Mouse (Mus musculus) liver, embryonic 15.5 days (tissue): ENCODE data around the gene Prdx1. TPM values are rescaled to one million over a fixed set of nuclear protein-coding genes. Genes with fewer than 3 reads are reported as not detected.
"Not testable (repeated sequence)": the region's sequence is repeated elsewhere in the genome, so short reads cannot be mapped to it uniquely, and the experiment has no call there.

ENCODE experiments used
- ATAC-seq: fragments of 200-750 bp; cut with Nextera tagmentation; 2 replicates; pipeline ENCODE4 v1.8.0; 2017; ENCODE audit warnings: moderate number of reproducible peaks, mild to moderate bottlenecking, moderate library complexity; ENCODE audit not compliant: insufficient read depth
- H3K27ac ChIP-seq: fragments of 300-500 bp; sonication (generic); replicated peaks from 2 replicates; pipeline ENCODE4 v1.5.1; 2015; ENCODE audit warnings: mild to moderate bottlenecking, inconsistent platforms
- H3K27me3 ChIP-seq: fragments of 300-500 bp; sonication (generic); 2 replicates; pipeline ENCODE4 v1.6.1; 2015; ENCODE audit warnings: mild to moderate bottlenecking, inconsistent platforms
- H3K36me3 ChIP-seq: fragments of 300-500 bp; sonication (generic); replicated peaks from 2 replicates; pipeline ENCODE4 v1.6.1; 2015; ENCODE audit warnings: moderate library complexity, mild to moderate bottlenecking, inconsistent platforms
- H3K4me1 ChIP-seq: fragments of 300-500 bp; sonication (generic); replicated peaks from 2 replicates; pipeline ENCODE4 v1.6.1; 2015; ENCODE audit warnings: inconsistent platforms
- H3K4me2 ChIP-seq: fragments of 300-500 bp; sonication (generic); 2 replicates; pipeline ENCODE4 v1.6.1; 2015; ENCODE audit warnings: moderate library complexity, mild to moderate bottlenecking, inconsistent platforms
- H3K4me3 ChIP-seq: fragments of 300-500 bp; sonication (generic); replicated peaks from 2 replicates; pipeline ENCODE4 v1.5.1; 2015; ENCODE audit warnings: mild to moderate bottlenecking, inconsistent platforms
- H3K9ac ChIP-seq: fragments of 300-500 bp; sonication (generic); 2 replicates; pipeline ENCODE4 v1.6.1; 2015; ENCODE audit warnings: moderate library complexity, mild to moderate bottlenecking, inconsistent platforms
- H3K9me3 ChIP-seq: fragments of 300-500 bp; sonication (generic); replicated peaks from 2 replicates; pipeline ENCODE4 v1.6.1; 2016; ENCODE audit warnings: inconsistent platforms
- WGBS: fragments of 180-500 bp; shearing (Covaris S2); methylation state at CpG from one replicate; pipeline ENCODE4 v1.1.7; 2015; ENCODE audit warnings: mixed read lengths; ENCODE audit not compliant: insufficient replicate concordance; 5-methylcytosine and 5-hydroxymethylcytosine counted together
- polyA plus RNA-seq: library from polyadenylated mRNA; unstranded; fragments of >200 nt; fragmentation: Nextera tagmentation; extraction: Ambion mirVana; gene quantifications from 2 replicates; pipeline ENCODE4 v1.2.1, GENCODE M21; 2015

Prdx1 gene
- polyA plus RNA-seq, 1 experiment from 2014 or later, result 937 TPM

DNA sequence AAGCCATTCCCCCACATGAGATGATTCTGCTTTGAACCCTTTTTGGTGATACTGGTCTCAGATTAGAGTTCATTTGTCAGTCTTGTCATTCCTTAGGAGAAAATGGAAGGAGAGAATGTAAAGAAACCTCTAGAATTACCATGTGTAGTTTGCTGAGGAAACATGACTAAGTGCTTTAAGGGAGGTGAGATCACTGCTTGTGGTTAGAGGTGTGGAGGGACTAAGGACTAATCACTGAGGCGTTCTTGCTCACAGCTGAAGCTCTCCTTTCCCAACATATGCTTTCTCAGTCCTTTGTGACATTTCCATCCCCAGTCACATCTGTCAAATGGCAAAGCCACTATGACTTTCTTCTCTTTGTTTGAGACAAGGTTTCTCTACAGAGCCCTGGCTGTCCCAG lies 7.5 kb upstream of the Prdx1 start:
- H3K36me3 ChIP-seq, result no peaks in the 10 kb centered on the region
- ATAC-seq, result no peak
- WGBS, result 13% methylated on average over 1 of the region's 1 CpGs

DNA sequence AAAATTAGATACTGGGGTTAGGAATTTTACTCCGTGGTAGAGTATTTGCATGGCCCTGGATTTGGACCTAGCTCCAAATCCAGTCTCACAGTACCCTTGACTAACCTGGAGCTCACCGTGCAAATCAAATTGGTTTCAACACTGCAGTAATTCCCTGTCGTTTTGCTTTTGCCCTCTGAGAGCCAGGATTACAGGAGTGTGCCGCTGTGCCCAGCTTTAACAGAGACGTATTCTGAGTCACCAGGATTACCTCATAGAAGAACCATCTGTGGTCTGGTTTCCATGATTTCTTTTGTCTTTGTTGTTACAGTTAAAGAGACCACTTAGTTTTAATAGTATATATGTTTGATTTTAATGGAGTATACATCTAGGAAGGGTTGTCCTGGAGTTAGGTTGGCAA lies 6.2 kb upstream of the Prdx1 start:
- Histone ChIP-seq H3K4me1 (peaks cover 14% of the 10 kb centered on the region), H3K36me3 (no peaks in the 10 kb centered on the region), H3K27ac (no peak overlapping the region), H3K4me3 (no peak overlapping the region), H3K9me3 (no peaks in the 10 kb centered on the region), H3K4me2 (no peak overlapping the region), H3K27me3 (peaks cover 5% of the 10 kb centered on the region; the same call in 1 of the 2 replicates), H3K9ac (no peak overlapping the region)
- ATAC-seq, result no peak
- WGBS, result 61% methylated on average over 5 of the region's 5 CpGs

More for the DNA sequence above, 7.5 kb upstream of the Prdx1 start:
- Histone ChIP-seq H3K27ac (no peak overlapping the region), H3K4me1 (peaks cover 11% of the 10 kb centered on the region), H3K4me2 (no peak overlapping the region), H3K9me3 (no peaks in the 10 kb centered on the region), H3K4me3 (no peak overlapping the region), H3K27me3 (peaks cover 5% of the 10 kb centered on the region; the same call in 1 of the 2 replicates), H3K9ac (no peak overlapping the region)

- H3K4me2 ChIP-seq, H3K4me3 ChIP-seq, H3K9ac ChIP-seq, H3K9me3 ChIP-seq, H3K27ac ChIP-seq, ATAC-seq, H3K36me3 ChIP-seq: not testable (repeated sequence)
- H3K27me3 ChIP-seq, result peaks cover 12% of the 10 kb centered on the region; the same call in 1 of the 2 replicates
- peaks cover 28% of the 10 kb centered on the region for H3K4me1 ChIP-seq
- WGBS, result 72% methylated on average over 4 of the region's 4 CpGs
Measured at GRCm38 (mm10) chr4:116680521-116680920, 4.8 kb upstream of the Prdx1 start.

- Histone ChIP-seq H3K4me1 (peaks cover 46% of the 10 kb centered on the region), H3K9me3 (no peaks in the 10 kb centered on the region), H3K4me2 (peak overlapping the region; percentile 23; the same call in 1 of the 2 replicates), H3K27ac (0 out of 2 replicates have a peak overlapping the region, but pooled peaks have one; percentile 14), H3K4me3 (no peak overlapping the region), H3K27me3 (peaks cover 7% of the 10 kb centered on the region; the same call in 1 of the 2 replicates), H3K9ac (no peak overlapping the region), H3K36me3 (peaks cover 14% of the 10 kb centered on the region)
- ATAC-seq, result no peak
- 24% methylated on average over 4 of the region's 4 CpGs for WGBS
Measured at GRCm38 (mm10) chr4:116683957-116684356, 1.4 kb upstream of the Prdx1 start.

DNA sequence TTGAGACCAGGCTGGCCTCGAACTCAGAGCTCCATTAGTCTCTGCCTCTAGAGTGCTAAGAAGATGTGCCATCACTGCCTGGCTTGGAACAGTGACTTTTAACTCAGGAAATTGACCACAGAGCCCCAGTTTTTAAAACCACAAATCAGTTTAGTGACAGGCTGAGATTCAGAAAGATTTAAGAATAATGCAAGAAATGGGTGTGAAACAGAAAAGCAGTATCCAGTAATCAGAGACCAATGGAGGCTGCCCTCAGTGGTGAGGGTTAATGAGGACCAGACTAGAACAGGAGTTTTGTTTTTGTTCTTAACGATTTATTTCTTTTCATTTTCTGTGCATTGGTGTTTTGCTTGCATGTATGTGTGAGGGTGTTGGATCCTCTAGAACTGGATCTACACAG lies 679 bp upstream of the Prdx1 start:
- 51% methylated on average over 2 of the region's 2 CpGs for WGBS
- no peak for ATAC-seq
- Histone ChIP-seq H3K27ac (peak overlapping the region; percentile 90), H3K36me3 (peaks cover 19% of the 10 kb centered on the region), H3K4me3 (peak overlapping the region; percentile 76), H3K27me3 (peaks cover 7% of the 10 kb centered on the region; the same call in 1 of the 2 replicates), H3K9me3 (no peaks in the 10 kb centered on the region), H3K4me1 (peaks cover 48% of the 10 kb centered on the region), H3K4me2 (peak overlapping the region; percentile 87), H3K9ac (no peak overlapping the region; the same call in 1 of the 2 replicates)

DNA sequence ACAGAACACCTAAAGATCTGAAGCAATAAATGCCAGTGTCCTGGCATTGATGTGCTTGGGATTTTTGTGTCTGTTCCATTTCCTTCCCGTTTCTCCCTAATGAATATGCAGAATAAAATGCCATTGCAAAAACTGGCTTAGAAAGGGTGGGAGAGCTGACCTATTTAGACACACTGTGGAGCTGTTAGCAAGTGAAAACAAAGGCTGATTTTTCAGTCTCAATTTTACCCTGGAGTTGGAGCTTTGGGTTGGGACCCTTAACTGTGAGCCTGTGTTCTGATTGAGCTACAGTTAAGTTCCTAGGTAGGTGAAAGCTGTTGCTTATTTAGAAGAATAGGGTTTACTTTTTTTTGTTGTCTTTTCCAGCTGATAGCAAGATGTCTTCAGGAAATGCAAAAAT lies 1.7 kb downstream of the Prdx1 start:
- no peak for ATAC-seq
- no peak overlapping the region for H3K27ac ChIP-seq
- H3K36me3 ChIP-seq, result peaks cover 38% of the 10 kb centered on the region
- peaks cover 52% of the 10 kb centered on the region for H3K4me1 ChIP-seq
- H3K4me3 ChIP-seq, result peak overlapping the region; percentile 76
- H3K9me3 ChIP-seq, result no peaks in the 10 kb centered on the region
- H3K9ac ChIP-seq, result no peak overlapping the region; the same call in 1 of the 2 replicates
- 24% methylated on average over 1 of the region's 1 CpGs for WGBS
- peak overlapping the region; percentile 87 for H3K4me2 ChIP-seq
- H3K27me3 ChIP-seq, result peaks cover 7% of the 10 kb centered on the region; the same call in 1 of the 2 replicates

DNA sequence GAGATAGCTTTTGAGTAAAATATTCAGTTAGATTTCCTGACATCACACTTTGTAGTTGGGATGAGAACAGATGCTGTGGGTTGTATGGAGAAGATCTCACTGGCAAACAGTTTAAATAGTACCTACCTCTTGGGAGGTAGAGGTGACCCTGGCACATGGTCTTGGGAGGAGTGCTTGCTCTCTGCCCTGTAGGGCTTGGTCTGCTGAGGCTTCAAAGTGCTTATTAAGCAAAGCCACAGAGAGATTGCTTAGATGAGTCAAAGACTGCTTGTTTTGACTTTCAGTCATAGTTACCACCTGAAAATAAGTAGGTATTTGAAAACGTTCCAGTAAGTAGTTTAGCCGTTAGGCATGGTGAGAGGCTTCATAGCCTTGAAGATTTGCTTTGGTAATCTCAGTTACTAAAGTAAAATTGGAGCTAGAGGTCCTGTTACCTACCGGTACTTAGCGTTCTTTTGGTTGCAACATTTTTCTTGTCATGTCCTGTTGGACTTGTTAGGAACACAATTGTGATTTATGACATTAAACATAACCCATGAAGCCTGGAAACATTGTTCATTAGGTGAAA lies 4.0 kb downstream of the Prdx1 start:
- no peak overlapping the region for H3K4me3 ChIP-seq
- no peaks in the 10 kb centered on the region for H3K9me3 ChIP-seq
- H3K4me1 ChIP-seq, result peaks cover 35% of the 10 kb centered on the region
- ATAC-seq, result no peak
- peaks cover 61% of the 10 kb centered on the region for H3K36me3 ChIP-seq
- H3K27me3 ChIP-seq, result peaks cover 7% of the 10 kb centered on the region; the same call in 1 of the 2 replicates
- no peak overlapping the region for H3K9ac ChIP-seq
- H3K27ac ChIP-seq, result no peak overlapping the region
- 87% methylated on average over 4 of the region's 4 CpGs for WGBS
- no peak overlapping the region for H3K4me2 ChIP-seq

GRCm38 (mm10) chr4:116692146-116692545 lies 6.8 kb downstream of the Prdx1 start:
- Histone ChIP-seq H3K9me3 (no peaks in the 10 kb centered on the region), H3K27me3 (no peaks in the 10 kb centered on the region), H3K4me1 (peaks cover 9% of the 10 kb centered on the region), H3K9ac (no peak overlapping the region), H3K4me2 (no peak overlapping the region), H3K4me3 (no peak overlapping the region), H3K27ac (no peak overlapping the region), H3K36me3 (peaks cover 86% of the 10 kb centered on the region)
- ATAC-seq, result no peak
- 69% methylated on average over 2 of the region's 2 CpGs for WGBS

DNA sequence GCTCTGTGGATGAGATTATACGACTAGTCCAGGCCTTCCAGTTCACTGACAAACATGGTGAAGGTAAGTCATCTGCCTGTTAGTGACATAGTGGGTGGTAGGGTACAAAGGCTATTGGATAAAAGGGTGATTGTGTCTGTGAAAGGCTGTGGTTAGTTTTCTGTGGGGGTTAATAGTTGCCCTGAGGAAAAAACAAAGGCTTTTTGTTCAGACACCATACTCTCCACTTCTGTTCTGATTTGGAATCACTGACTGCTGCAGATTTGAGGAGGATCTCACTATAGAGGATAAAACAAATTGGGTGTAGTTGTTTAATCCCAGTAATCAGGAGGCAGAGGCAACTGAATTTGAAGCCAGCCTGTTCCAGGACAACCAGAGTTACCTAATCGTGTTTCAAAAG lies 8.4 kb downstream of the Prdx1 start:
- Histone ChIP-seq H3K9ac (no peak overlapping the region), H3K27me3 (no peaks in the 10 kb centered on the region), H3K9me3 (no peaks in the 10 kb centered on the region), H3K27ac (no peak overlapping the region), H3K4me2 (no peak overlapping the region), H3K4me1 (peaks cover 15% of the 10 kb centered on the region), H3K4me3 (no peak overlapping the region), H3K36me3 (peaks cover 86% of the 10 kb centered on the region)
- ATAC-seq, result no peak
- 71% methylated on average over 2 of the region's 2 CpGs for WGBS

GRCm38 (mm10) chr4:116698693-116699342 lies 13.5 kb downstream of the Prdx1 start:
- Histone ChIP-seq H3K27me3 (no peaks in the 10 kb centered on the region), H3K9ac (no peak overlapping the region), H3K9me3 (no peaks in the 10 kb centered on the region), H3K4me3 (no peak overlapping the region), H3K36me3 (peaks cover 68% of the 10 kb centered on the region), H3K4me1 (0 out of 2 replicates have a peak, but pooled peaks cover 11% of the 10 kb centered on the region), H3K4me2 (no peak overlapping the region), H3K27ac (no peak overlapping the region)
- 43% methylated on average over 2 of the region's 2 CpGs for WGBS
- ATAC-seq, result no peak

DNA sequence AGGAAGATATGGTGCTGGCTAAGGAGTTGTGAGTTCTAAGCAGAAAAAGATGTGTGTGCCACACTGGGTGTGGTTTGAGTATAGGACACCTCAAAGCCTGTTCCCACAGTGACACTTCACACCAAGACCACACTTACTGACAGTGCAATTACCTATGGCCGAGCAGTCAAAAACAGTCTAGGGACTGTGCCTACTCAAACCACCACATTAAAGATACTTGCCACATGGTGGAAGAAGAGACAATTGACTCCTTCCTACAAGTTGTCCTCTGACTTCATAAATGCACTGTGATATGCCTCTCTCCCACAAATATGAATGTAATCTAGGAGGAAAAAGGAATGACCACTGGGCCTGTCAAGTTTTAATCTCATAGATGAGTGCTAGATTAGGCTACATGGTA lies 15.6 kb downstream of the Prdx1 start:
- WGBS, result 61% methylated on average over 1 of the region's 1 CpGs

More for the DNA sequence above, 15.6 kb downstream of the Prdx1 start:
- Histone ChIP-seq H3K27me3 (no peaks in the 10 kb centered on the region), H3K36me3 (peaks cover 46% of the 10 kb centered on the region), H3K9ac (no peak overlapping the region), H3K4me2 (no peak overlapping the region), H3K27ac (no peak overlapping the region), H3K4me3 (no peak overlapping the region), H3K9me3 (no peaks in the 10 kb centered on the region), H3K4me1 (0 out of 2 replicates have a peak, but pooled peaks cover 11% of the 10 kb centered on the region)
- no peak for ATAC-seq
